Mouse (Mus musculus) cortical plate, adult 2 months (tissue): ENCODE measurements around the gene Pced1b.

Source experiments
- CTCF ChIP-seq: fragments of 200-500 bp; IDR thresholded peaks from 2 replicates; pipeline ENCODE4 v1.5.1; 2011; ENCODE audit warnings: mild to moderate bottlenecking, control low read depth, low read length; ENCODE audit not compliant: insufficient read depth; ENCODE audit errors: extremely low read depth
- POLR2A ChIP-seq: fragments of 200-500 bp; IDR thresholded peaks from 2 replicates; pipeline ENCODE4 v1.6.1; 2011; ENCODE audit warnings: mild to moderate bottlenecking, low read length, control low read depth; ENCODE audit not compliant: insufficient read depth; ENCODE audit errors: extremely low read depth

- TF ChIP-seq CTCF (no peak), POLR2A (no peak)
Measured at GRCm38 (mm10) chr15:97342945-97343344, 96.0 kb downstream of the Pced1b start.
